Mouse (Mus musculus): ENCODE results near the gene Lef1. TPM values are rescaled to one million over a fixed set of nuclear protein-coding genes. Genes with fewer than 3 reads are reported as not detected.
A peak's percentile ranks its signal among the peaks of the same experiment; 100 is the strongest.

Gene Lef1
- polyA plus RNA-seq, 1 experiment = 12.0 TPM

DNA sequence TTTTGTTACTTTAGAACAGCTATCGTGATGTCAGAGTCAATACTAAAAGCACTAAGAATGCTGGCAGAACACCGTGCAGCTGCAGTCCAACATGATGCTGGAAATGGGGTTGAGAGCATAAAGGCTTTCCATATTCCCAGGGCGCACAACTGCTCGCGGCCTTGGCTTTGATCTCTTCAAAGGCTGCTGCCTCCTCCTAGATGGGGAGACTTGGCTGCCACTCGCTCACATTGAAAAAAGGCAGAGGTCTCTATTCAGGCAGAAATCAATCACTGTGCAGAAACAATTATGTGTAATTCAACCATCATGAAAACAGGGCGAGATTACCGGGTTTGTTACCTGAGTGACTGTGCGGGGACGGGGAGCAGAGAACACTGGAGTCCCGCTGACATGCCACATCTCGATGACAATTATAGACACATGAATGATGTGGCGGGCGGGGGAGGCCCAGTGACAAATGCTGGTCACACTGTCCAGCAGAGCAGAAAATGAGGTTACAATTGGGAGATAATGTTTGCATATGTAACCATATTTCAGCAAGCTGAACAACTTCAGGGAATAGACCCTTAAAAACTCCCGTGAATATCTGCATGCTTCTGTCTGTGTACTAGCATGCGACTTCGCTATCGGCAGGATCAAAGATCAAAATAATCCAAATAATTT lies 27.0 kb downstream of the Lef1 start:
- DNase-seq (ENCODE audit: extremely low spot score in 1 of 2, low spot score in 1 of 2) = no peak

- no peak for DNase-seq (ENCODE audit: extremely low spot score in 1 of 2, low spot score in 1 of 2)
Measured at GRCm38 (mm10) chr3:131138224-131138623, 28.0 kb downstream of the Lef1 start.

DNA sequence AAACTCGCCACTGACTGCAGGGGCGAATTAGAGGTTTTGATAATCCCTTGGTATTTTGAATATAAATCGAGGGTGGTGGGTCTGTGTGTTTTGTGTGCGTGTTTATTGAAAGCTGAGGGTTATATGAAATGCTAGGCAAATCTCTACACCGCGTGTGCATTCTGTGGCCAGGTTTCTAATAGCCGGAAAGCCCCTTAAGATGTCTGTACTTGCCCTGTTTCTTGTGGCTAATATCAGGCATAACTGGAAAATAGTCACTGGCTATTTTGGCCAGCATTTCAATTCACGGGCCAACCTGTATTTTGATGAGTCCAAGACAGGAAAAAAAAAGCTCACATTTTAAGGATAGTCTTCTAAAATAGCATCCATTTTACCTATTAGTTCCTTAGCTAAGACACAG lies 28.5 kb downstream of the Lef1 start:
- no peak for DNase-seq (ENCODE audit: extremely low spot score in 1 of 2, low spot score in 1 of 2)

DNA sequence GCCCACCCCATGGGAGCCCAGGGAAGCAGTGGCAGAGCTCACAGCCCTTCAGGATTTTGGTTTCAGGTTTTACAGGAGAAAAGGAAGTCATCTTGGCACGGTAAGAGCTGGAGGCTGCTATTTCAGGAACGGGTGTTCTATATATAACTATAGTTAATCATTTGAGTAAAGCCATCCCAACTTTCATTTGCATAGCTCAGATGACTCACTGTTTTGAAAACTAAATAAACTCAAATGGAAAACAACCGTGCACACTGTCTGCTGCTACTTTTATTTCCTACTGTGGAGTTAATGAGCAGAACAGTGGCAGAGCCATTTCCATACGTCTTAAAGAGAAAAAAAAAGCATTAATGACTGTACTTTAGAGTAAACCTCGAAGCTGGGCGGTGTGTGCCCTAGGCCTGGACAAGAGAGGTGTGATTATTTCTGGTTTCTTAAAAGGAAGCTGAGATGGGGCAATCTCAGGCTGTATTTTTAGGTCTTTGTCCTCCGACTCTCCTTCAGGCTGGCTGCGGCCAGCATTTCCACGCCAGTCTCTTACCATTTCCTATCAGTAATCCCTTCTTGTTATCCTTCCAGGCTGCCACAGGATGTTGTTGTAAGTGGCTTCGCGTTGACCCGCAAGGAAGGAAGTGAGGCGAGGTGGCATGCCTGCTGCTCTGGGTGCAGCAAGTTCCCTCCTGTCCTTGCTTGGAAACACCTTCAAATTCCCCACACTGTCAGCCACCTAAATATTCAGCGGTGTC lies 29.2 kb downstream of the Lef1 start:
- peak in 1 of 2 experiments; percentile 35 for DNase-seq (ENCODE audit: extremely low spot score in 1 of 2, low spot score in 1 of 2)

- no peak for DNase-seq (ENCODE audit: extremely low spot score in 1 of 2, low spot score in 1 of 2)
Measured at GRCm38 (mm10) chr3:131140091-131140462, 29.8 kb downstream of the Lef1 start.

DNA sequence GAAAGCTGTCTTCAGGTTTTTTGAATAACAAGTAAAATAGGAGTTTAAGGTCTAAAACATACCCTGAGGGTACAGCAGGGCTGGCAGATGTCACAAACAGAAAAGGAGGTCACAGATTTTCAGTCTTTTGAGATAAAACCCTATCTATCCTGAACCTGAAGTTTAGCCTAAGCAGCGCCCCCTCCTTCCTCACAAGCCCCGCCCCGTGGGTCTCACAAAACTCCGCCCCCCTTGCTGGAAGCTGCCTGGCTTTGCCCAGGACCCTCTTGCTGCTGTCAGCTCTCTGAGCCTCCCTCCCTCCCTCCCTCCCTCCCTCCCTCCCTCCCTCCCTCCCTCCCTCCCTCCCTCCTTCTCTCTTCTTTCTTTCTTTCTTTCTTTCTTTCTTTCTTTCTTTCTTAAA lies 31.3 kb downstream of the Lef1 start:
- no peak for DNase-seq (ENCODE audit: extremely low spot score in 1 of 2, low spot score in 1 of 2)

- no peak for DNase-seq (ENCODE audit: extremely low spot score in 1 of 2, low spot score in 1 of 2)
Measured at GRCm38 (mm10) chr3:131144250-131144649, 34.0 kb downstream of the Lef1 start.

GRCm38 (mm10) chr3:131152921-131153320 lies 42.6 kb downstream of the Lef1 start:
- DNase-seq (ENCODE audit: extremely low spot score in 1 of 2, low spot score in 1 of 2) = no peak

DNA sequence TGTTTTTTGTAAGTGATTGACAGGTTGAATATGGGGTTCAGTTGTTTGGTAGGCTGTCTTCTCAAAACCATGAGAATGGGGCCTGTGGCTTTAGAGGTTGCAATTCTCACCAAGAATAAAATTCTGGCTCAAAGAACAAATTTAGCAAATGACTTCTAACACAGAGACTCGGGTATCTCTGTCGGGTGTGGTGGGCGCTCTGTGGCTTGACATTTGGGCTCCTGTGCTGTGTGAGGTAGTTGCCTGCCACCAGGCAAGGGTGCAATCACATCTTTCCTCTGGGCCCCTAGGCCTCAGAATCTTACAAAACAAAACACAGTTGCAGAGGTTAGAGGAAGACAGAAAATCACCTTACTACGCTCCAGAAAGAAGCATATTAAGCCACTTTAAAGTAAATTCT lies 43.6 kb downstream of the Lef1 start:
- no peak for DNase-seq (ENCODE audit: extremely low spot score in 1 of 2, low spot score in 1 of 2)

- no peak for DNase-seq (ENCODE audit: extremely low spot score in 1 of 2, low spot score in 1 of 2)
Measured at GRCm38 (mm10) chr3:131154576-131154975, 44.3 kb downstream of the Lef1 start.

DNA sequence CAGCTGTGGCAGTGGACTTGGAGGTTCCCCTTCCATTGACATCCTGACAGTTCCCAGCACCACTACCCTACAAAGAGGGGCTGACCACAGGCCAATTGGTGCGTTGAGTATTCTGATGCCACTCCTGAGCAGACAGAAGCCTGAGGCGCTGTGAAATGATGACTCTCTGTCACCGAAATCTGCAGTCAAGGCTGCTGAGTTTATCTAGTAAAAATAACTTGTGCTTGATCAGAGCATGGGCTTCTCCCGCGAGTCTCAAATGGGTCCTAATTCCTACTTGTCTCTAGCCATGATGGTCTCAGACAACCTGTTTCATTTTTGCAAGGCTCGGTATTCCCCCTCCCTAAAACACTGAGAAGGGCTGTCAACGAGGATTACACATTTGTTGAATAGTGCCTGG lies 44.8 kb downstream of the Lef1 start:
- no peak for DNase-seq (ENCODE audit: extremely low spot score in 1 of 2, low spot score in 1 of 2)

DNA sequence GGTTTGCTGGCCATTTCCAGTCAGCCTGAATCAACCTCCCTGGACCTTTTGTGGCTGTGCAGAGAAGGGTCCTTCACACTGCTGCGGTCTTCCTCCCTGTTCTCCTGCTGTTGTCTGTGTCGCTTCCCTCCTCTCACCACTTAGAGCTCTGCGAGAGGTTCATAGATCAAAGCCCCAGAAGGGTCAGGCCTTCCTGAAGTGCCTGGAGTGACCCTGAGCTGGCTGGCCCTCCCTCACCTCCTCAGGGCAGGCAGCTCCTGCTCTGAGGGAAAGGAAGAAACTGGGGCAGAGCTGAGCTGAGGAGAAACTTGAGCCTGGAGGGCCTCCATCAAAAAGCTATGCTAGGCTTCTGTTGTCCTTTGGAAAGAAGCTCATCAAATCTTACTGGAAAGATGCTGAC lies 45.4 kb downstream of the Lef1 start:
- no peak for DNase-seq (ENCODE audit: extremely low spot score in 1 of 2, low spot score in 1 of 2)

- DNase-seq (ENCODE audit: extremely low spot score in 1 of 2, low spot score in 1 of 2) = no peak
Measured at GRCm38 (mm10) chr3:131156377-131156776, 46.1 kb downstream of the Lef1 start.

DNA sequence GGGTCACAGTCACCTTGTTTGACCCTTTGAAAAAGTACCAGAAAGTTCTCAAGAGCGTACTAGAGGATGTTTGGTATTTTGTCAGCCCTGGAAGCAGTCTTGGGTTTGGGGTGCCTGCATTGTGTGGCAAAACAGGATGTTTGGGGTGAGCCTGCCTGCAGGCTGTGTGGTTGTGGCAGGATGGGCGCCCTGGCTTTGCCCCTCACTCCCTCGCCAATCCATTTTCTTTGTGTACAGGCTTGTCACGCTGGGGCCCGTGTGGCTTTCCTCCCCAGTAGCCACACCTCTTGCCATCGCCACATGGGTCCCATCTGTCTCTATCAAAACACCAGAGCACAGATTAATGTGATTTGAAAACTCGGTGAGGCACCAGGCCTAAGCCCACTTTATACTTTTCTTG lies 47.2 kb downstream of the Lef1 start:
- DNase-seq (ENCODE audit: extremely low spot score in 1 of 2, low spot score in 1 of 2) = no peak

- no peak for DNase-seq (ENCODE audit: extremely low spot score in 1 of 2, low spot score in 1 of 2)
Measured at GRCm38 (mm10) chr3:131159204-131159760, 49.0 kb downstream of the Lef1 start.

- no peak for DNase-seq (ENCODE audit: extremely low spot score in 1 of 2, low spot score in 1 of 2)
Measured at GRCm38 (mm10) chr3:131159881-131160615, 49.8 kb downstream of the Lef1 start.

DNA sequence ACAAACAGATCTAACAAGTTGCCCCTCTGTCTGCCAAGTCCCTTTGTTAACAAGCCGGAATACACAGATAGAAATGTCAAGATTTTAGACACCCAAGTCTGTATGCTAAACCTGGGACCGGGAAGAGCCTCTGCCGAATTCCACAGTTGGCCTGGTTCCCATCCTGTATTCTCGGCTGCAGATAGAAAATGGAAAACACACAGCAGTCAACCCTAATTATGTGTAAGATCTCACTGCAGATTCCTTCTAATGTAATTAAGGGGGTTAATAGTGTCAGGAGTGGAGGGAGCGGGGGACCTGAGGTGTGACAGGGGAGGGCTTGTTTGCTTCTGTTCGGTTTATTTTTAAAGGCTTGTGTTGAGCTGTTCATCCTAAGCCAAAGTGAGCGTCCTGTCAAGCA lies 50.6 kb downstream of the Lef1 start:
- no peak for DNase-seq (ENCODE audit: extremely low spot score in 1 of 2, low spot score in 1 of 2)

- no peak for DNase-seq (ENCODE audit: extremely low spot score in 1 of 2, low spot score in 1 of 2)
Measured at GRCm38 (mm10) chr3:131167731-131168130, 57.5 kb downstream of the Lef1 start.

GRCm38 (mm10) chr3:131169161-131169560 lies 58.9 kb downstream of the Lef1 start:
- DNase-seq (ENCODE audit: extremely low spot score in 1 of 2, low spot score in 1 of 2) = no peak

- no peak for DNase-seq (ENCODE audit: extremely low spot score in 1 of 2, low spot score in 1 of 2)
Measured at GRCm38 (mm10) chr3:131170099-131170643, 59.9 kb downstream of the Lef1 start.

DNA sequence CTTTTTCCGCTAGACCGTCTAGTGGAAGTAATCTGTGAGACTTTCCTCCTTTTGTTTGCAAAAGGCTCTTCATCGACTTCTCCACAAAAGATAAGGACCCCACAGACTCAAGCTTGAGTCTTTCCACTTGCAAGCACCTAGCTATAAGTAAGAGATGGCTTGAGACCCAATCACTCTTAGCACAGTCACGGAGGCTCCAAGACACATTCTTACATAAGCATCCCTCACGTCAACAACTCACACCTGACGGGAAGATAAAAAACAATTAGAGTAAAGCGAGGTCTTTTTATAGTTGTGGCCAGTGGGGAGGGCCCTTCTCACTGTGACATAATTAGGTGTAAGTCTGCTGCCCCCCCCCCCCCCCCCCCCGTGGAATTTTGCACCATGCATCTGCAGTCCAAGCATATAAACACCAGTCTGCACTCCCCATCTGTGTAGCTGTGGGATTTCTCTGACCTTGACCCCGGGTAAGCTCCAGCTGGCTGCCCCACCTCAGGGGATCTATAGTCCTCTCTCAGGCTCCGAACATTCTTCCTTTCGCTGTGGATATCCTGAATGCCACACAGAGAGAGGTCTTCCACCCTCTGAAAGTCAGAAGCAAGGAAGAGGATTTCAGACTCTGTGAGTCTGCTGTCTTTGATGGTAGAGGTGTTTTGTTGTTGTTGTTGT lies 61.2 kb downstream of the Lef1 start:
- no peak for DNase-seq (ENCODE audit: extremely low spot score in 1 of 2, low spot score in 1 of 2)
